In the genomic region with DNA sequence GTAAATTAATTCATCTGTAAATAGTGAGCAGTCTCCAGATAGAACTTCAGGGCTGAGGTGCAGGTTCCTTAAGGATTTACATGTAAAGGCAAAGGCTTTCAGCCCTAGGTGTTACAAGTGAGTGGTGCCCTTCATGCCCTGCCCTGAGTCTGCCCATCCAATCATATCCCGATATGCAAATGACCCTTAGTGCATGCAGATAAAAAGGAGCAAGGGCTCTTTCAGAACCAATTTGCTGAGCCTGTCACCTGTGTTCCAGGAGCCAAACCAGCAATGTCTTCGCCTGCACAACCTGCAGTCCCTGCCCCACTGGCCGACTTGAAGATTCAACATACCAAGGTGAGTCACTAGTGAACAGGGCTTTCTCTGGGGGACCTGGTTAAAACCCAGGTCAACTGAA, we compare ENCODE assay signal across 8 mouse cellular contexts.
DNase-seq lines count a peak whose midpoint lies in the region; ATAC-seq and TF ChIP-seq lines count a peak whose summit lies in the region.

No protein-coding gene starts in this region.

- intact Hi-C loops in gastrocnemius, postnatal 14 days (cut with DNase I; ENCODE audit: low total_unique reads), result no loop called here

- ATAC-seq in erythroid progenitor cell, adult 5-6 weeks (replicated peaks; ENCODE audit: low FRiP score, poor library complexity, severe bottlenecking), result peak; percentile 96
- ATAC-seq in monocyte, adult 5-6 weeks (replicated peaks; ENCODE audit: insufficient number of reproducible peaks, low FRiP score, low TSS enrichment, poor library complexity, severe bottlenecking), result no peak

- H3K4me3 ChIP-seq in layer of hippocampus, adult 2 months, result no peak overlapping the region

- DNase-seq in adrenal gland, adult 8-10 months, result peak; percentile 13
- peak; percentile 57 for DNase-seq in kidney, postnatal 14 days
- DNase-seq in mesoderm, embryonic 11.5 days (ENCODE audit: low read depth, low spot score), result peak; percentile 2
- no peak for DNase-seq in right cerebral cortex, postnatal 10 days (ENCODE audit: low spot score in 2 of 2)
- no peak for DNase-seq in layer of hippocampus, adult 2 months (ENCODE audit: low spot score in 2 of 2)
- DNase-seq in gastrocnemius, postnatal 14 days, result no peak

- H3K27ac ChIP-seq in layer of hippocampus, adult 2 months, result no peak overlapping the region

- no peak for TF ChIP-seq CTCF in layer of hippocampus, adult 2 months (conservative IDR thresholded peaks at IDR 0.05)

Comparison
In these comparisons a context has a peak if more than half of its experiments do, and no peak if none do; other contexts are left out.
1. DNase-seq: peak in adrenal gland, adult 8-10 months (single experiment), kidney, postnatal 14 days (single experiment) and mesoderm, embryonic 11.5 days (single experiment); none in right cerebral cortex, postnatal 10 days (0 of 2), layer of hippocampus, adult 2 months (0 of 2) and gastrocnemius, postnatal 14 days (single experiment).